Mouse (Mus musculus) 3T3-L1 (cell line): ENCODE data around the gene Tmem42.
A peak's percentile ranks its signal among the peaks of the same experiment; 100 is the strongest.

Source experiments
- DNase-seq: peaks from one replicate; pipeline ENCODE4 v3.0.0-alpha.2; 2015; ENCODE audit warnings: low read depth, low spot score

Tmem42 gene

DNA sequence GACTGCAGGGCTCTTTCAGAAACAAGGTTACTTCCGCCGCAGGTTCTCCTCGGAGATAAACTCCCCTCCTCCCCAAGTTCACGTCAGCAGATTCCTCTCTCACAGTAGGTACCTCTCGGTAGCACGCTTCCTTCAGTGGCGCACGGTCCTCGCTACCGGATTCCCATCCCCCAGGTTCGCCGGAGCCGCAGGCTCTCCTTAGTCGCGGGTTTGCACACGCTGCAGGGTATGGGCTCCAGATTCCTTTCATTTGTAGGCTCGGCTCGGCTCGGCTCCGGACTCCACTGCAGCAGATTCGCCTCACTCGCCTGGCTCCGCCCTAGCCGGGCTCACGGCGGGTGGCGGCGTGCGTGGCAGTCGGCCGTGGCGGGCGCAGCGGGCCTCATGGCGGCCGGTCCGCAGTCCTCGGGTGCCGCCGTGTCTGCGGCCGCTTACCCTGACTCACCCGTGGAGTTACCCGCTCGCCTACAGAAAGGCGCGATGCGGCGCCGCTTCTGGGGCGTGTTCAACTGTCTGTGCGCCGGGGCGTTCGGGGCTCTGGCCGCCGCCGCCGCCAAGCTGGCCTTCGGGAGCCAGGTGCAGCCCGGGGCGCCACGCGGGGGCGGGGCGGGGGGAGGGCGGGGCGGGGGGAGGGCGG is at the start of gene Tmem42:
Tmem42 (plus strand) TSS at position 332 of the 637 bp plus-strand sequence.
- peak; percentile 83 for DNase-seq

DNA sequence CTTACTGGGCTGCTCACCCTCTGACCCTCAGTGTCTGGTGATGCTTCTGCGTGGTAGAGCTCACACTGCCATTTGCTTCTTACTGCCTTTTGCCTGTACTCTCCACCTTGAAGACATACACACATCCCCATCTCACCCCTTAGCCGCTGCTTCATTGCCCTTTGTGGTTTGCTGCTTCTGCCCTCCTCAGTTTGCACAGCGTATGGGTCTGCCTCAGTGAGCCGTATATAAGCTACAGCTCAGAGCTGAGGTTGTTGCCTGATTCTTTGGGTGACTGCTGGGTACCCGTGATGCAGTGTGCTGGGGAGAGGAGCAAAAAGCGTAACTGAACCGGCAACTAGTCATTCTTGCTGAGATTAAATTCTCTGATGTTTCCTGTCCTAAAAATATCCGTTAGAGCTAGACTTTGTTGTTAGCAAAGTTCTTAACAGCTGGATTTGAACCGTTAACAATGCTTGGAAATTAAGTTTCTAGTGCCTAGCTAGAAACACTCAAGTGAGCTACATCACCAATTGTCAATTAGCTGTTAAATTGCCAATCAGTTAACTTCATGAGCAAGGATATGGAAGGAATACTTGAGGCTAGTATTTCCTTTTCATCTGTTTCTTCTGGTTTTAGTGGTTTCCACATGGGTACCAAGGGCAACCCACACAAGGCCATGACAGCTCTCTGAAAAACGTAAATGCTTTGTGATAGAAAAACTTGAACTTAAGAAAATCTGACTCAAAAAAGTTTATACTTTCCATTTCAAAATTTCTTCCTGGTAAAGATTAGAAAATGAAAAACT is 22.5 kb upstream of the Tmem42 start:
- no peak for DNase-seq

DNA sequence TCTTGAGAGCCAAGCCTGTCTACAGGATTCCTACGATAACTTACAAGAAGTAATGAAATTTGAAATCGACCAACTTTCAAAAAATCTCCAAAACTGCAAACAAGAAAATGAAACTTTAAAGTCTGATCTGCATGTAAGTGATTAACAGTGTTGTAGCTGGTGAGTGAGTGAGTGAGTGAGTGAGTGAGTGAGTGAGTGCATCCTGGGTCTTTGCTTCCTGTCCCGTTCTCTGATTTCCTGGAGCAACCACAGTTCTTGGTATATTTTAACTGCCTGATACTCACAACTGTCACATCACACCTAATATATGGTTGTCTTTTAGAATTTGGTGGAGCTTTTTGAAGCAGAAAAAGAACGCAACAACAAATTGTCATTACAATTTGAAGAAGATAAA is 21.9 kb upstream of the Tmem42 start:
- no peak for DNase-seq

DNA sequence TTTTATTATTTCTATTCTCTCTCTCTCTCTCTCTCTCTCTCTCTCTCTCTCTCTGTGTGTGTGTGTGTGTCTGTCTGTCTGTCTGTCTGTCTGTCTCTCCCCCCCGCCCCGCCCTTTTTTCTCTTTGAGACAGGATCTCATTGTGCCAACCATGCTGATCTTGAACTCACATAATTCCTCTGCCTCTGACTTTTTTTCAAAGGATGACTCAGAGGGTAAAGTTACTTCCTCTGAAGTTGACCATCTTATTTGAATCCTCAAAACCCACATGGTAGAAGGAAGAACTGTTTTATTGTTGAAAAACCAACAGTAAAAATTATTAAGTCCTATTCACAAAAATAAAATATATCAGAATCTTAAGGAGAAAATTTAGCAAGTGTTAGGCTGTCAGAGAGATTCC is 16.4 kb upstream of the Tmem42 start:
- DNase-seq: no peak

DNA sequence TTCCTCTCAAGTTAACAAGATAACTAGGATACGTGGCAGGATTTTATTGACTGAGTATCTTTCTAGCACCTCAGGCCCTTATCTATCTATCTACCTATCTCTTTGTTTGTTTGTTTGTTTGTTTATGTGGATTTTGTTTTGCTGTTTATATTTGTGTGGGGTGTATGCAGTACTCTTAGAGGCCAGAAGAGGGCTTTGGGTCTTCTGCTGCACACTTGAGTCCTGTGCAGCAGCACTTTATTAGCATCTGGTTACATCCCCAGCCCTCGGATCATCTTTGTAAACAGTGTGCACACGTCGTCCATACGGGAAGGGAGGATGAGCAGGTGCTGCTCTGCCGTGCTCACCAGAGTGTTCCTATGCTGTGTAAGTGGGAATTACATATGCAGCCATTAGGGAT is 15.1 kb upstream of the Tmem42 start:
- peak; percentile 34 for DNase-seq

DNA sequence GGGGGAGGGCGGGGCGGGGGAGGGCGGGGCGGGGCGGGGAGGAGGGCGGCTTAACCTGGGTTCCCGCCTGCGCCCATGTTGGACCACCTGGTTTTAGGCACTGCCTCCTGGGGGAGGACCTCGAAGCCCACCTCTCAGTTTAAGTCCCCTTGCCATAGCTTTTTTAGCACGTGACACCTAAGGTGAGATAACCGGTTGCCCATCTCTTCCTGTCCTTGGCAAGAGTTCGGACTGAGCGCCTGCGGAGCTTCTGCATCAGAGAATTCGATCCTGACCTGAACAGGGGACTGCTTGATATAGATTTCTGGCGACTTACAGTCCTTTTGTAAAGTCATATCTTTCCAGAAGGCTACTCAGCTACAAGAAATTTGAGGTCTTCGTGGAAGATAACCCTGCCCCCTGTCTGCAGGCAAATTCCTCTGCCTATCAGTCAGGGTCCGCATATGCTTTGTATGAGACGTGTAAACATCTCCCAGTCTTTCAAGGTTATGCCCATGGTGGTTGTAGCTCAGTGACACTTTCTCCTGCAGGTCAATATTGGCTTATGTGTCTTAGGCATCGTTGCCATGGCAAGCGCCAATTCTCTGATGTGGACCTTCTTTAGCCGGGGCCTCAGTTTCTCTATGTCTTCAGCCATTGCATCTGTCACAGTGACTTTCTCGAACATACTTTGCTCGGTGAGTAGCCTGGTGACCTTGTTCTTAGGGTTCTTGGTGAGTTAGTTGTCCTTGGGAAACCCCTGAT is 682 bp downstream of the Tmem42 start:
- DNase-seq: peak; percentile 25

DNA sequence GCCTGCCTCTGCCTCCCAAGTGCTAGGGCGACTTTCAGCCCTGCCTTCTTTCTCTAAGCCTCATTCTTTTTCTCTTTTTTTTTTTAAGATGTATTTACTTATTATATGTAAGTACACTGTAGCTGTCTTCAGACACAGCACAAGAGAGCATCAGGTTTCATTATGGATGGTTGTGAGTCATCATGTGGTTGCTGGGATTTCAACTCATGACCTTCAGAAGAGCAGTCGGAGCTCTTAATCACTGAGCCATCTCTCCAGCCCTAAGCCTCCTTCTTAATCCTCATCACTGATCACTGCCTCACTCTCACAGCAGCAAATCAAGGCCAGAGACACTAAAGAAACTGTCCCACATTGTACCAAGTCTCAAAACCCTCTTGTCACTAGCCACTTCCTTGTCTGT is 3.1 kb downstream of the Tmem42 start:
- peak; percentile 92 for DNase-seq

DNA sequence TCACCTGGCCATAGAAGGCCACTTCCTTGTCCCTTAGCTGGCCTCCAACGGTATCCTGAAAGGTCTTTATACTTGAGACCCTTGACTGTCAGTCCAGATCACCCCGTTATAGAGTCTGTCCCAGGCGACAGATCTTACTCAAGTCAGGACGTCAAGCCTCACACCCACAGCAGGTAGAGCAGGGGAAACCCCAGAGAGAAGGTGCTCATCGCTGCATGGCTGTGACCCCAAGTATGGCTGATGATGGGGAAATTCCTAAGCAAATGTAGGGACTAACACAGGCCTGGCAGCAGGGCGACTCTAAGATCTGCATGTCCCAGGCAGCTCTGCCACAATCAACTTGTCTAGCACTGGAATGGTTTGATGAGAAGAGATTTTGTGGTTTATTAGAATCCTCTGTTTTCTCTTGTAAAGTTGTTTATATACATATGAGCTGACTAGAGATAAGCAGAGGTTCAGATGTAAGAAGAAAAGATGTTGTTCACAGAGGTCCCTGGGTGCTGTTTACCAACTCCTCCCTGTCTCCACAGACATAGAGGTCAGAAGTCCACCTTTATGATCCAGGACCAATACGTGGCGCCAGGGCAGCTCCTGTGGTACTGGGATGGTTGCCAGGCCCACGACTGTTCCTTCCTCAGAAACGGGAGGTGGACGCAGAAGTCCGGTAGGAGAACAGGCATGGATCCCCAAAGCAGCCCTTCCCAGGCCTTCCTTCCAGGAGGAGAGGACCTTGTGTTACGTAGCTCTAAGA is 10.5 kb downstream of the Tmem42 start:
- no peak for DNase-seq

DNA sequence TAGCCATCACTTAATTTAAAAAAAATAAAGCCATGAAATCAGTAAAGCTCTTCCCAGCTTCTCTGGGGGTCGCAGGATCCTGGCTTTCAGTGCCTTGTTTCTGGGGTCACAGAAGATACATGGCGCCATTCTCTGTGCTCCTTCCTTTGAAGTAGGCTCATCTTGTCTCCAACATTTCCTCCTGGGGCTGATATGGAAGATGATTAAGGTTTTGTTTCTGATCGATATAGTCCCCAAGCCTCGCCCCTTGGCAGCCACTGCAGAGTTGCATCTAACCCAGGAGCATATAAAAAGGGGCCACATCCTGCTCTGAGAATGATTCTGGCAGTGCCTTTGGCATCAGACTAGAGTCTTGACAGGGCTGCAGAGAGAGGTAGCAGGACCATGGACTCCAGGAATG is 13.3 kb downstream of the Tmem42 start, which contains the start of gene Tgm4:
Tgm4 (plus strand) TSS at position 301 of the 400 bp plus-strand sequence.
- DNase-seq: no peak

DNA sequence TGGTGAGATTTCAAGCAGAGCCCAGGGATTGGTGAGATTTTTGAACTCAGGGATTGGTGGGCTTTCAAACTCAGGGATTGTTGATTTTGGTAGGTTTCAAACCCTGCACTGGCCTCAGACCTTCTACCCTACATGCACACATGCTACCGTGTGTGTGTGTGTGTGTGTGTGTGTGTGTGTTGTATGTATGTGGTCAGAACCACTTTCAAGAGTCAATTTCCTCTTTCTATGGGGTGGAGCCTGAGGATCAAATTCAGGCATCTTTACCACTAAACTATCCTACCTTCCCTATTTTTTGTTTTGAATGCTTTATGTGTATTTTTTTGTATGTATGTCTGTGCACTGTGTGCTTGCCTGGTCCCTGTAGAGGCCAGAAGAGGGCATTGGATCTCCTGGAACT is 26.5 kb downstream of the Tmem42 start:
- DNase-seq: no peak

DNA sequence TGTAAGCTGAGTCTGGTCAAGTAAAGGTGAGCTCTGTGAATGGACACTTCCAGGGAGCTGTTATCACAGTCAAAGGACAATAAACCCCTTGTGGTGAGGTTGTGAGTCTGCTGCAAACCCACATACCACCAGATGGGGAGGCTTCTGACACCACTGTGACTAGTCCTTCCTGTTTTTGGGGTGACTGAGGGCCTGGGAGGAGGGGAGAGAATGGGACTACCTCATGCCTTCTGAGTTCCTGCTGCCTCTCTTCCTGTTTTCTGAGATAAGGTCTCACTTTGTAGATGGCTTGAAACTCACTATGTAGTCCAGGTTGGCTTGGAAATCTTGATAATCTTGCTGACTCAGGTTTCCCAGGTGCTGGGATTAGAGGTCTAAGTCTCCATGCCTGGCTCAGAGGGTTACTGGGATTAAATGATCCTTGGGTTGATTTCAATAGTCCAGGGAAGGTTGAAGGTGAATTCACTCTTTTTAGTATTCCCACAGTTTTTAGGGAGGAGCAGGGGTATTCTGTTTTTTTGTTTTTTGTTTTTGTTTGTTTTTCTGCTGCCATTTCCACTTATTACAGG is 37.7 kb downstream of the Tmem42 start:
- DNase-seq: no peak

DNA sequence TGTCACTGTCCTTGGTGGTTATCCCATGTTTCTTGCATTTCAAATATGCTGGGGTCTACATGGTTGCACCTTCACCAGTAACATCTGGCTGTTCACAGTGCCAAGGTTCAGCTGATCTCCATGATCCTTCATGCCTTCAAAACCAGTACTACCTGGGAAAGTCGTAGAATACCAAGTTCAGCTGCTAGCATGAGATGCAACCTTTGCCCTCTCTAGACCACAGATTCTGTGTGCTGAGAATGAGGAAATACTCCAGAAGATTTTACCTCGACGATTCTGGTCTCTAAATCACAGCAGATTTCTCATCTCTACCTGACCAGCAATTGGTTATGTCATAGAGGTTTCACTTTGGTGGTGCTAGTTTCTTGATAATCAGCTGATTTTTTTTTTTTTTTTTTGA is 39.0 kb downstream of the Tmem42 start:
- no peak for DNase-seq
